Mouse (Mus musculus): ENCODE measurements around the gene Lrr1. TPM values are rescaled to one million over a fixed set of nuclear protein-coding genes. Genes with fewer than 3 reads are reported as not detected.
"Not testable (repeated sequence)": the region's sequence is repeated elsewhere in the genome, so short reads cannot be mapped to it uniquely, and the experiment has no call there.

Lrr1 gene
- total and polyA plus RNA-seq, 3 experiments: 9.2 to 35.0 (median 23.8) TPM

- peak; percentile 99 for DNase-seq (ENCODE audit: extremely low read depth)
- TF ChIP-seq UBTF (IDR thresholded peaks at IDR 0.05; ENCODE audit: low read depth, low read length) (peak; percentile 38; the same call in 1 of the 2 replicates), KAT2A (IDR thresholded peaks at IDR 0.05; ENCODE audit: insufficient replicate concordance, low read length) (peak; percentile 85), MAFK (IDR thresholded peaks at IDR 0.05; ENCODE audit: insufficient replicate concordance, low read length) (peak; percentile 86), ZMIZ1 (IDR thresholded peaks at IDR 0.05; ENCODE audit: low read depth, low read length) (peak; percentile 89), HCFC1 (IDR thresholded peaks at IDR 0.05; ENCODE audit: low read depth, low read length) (peak; percentile 83), NELFE (IDR thresholded peaks at IDR 0.05; ENCODE audit: low read depth, low read length) (peak; percentile 98), JUND (conservative IDR thresholded peaks at IDR 0.05; ENCODE audit: low read depth, low read length) (0 out of 2 replicates have a peak, but pooled peaks have one; percentile 8), TBP (conservative IDR thresholded peaks at IDR 0.05; ENCODE audit: low read depth, low read length) (peak; percentile 96), ELF1 (IDR thresholded peaks at IDR 0.05; ENCODE audit: low read depth, low read length) (peak; percentile 91), NRF1 (IDR thresholded peaks at IDR 0.05; ENCODE audit: low read depth, low read length) (peak; percentile 83), TCF12 (IDR thresholded peaks at IDR 0.05; ENCODE audit: low read depth, low read length) (peak; percentile 93), POLR2AphosphoS2 (IDR thresholded peaks at IDR 0.05; ENCODE audit: low read depth, low read length) (peak; percentile 83; the same call in 1 of the 2 replicates), SIN3A (IDR thresholded peaks at IDR 0.05; ENCODE audit: low read length) (peak; percentile 62), MYC (IDR thresholded peaks at IDR 0.05; ENCODE audit: low read depth, low read length) (peak; percentile 92), POLR2A (IDR thresholded peaks at IDR 0.05; ENCODE audit: low read depth, low read length) (peak; percentile 98), MAX (IDR thresholded peaks at IDR 0.05; ENCODE audit: low read length) (peak; percentile 81), CHD2 (IDR thresholded peaks at IDR 0.05; ENCODE audit: low read length) (0 out of 2 replicates have a peak, but pooled peaks have one; percentile 28), BHLHE40 (IDR thresholded peaks at IDR 0.05; ENCODE audit: low read depth, low read length) (peak; percentile 25; the same call in 1 of the 2 replicates), MEF2A (IDR thresholded peaks at IDR 0.05; ENCODE audit: borderline replicate concordance, low read depth, low read length) (0 out of 2 replicates have a peak, but pooled peaks have one; percentile 49)
- H3K4me1 ChIP-seq (ENCODE audit: control insufficient read depth in 1 of 2, insufficient read depth in 2 of 2); H3K27me3 ChIP-seq (replicated peaks); dilution Hi-C loops (cut with MboI; ENCODE audit: extremely low pct_ligation_motif_present, extremely low pct_unique_long_range_greater_than_20kb, low sequenced_read_pairs); in situ Hi-C loops (cut with MboI; ENCODE audit: low pct_ligation_motif_present, low pct_unique_long_range_greater_than_20kb, low sequenced_read_pairs); H3K9me3 ChIP-seq (replicated peaks; ENCODE audit: low read length): not testable (repeated sequence)
- H3K9ac ChIP-seq (ENCODE audit: insufficient read depth, low read depth): peak within 1 kb of the TSS; percentile 84
- peak within 1 kb of the TSS; percentile 99 for H3K4me2 ChIP-seq (ENCODE audit: insufficient read depth, low read depth, poor library complexity, severe bottlenecking)
- H3K4me3 ChIP-seq (replicated peaks in 1 of 3; ENCODE audit: low read depth in 2 of 3, low read length in 2 of 3, poor library complexity in 1 of 3): peak within 1 kb of the TSS; percentile 87 to 99 (median 95)
- peak within 1 kb of the TSS; percentile 88 for H3K27ac ChIP-seq (ENCODE audit: insufficient read depth, low read depth)
- H3K36me3 ChIP-seq (replicated peaks in 1 of 2; ENCODE audit: control insufficient read depth in 1 of 2, insufficient read depth in 1 of 2, low read length in 1 of 2): peaks cover 19 to 27% of the 10 kb centered on the region in 2 experiments
- peaks cover 16% of the 10 kb centered on the region for H3K79me2 ChIP-seq (replicated peaks; ENCODE audit: control insufficient read depth, extremely low read depth, insufficient read depth, poor library complexity, severe bottlenecking)
These were observed 9.6 kb upstream of the Lrr1 start, which contains the start of gene Rps29 for GRCm38 (mm10) chr12:69158765-69159577. Gene Rps29, minus strand, starts transcription at chr12:69159186.

GRCm38 (mm10) chr12:69159578-69159940, 9.1 kb upstream of the Lrr1 start:
- DNase-seq (ENCODE audit: extremely low read depth): peak; percentile 84
- peak overlapping the region in 2 of 3 experiments; percentile 28 to 31 for H3K4me3 ChIP-seq (replicated peaks in 1 of 3; ENCODE audit: low read depth in 2 of 3, low read length in 2 of 3, poor library complexity in 1 of 3)
- no peaks in the 10 kb centered on the region for H3K27me3 ChIP-seq (replicated peaks)
- peak overlapping the region; percentile 50; the same call in 1 of the 2 replicates for H3K4me2 ChIP-seq (ENCODE audit: insufficient read depth, low read depth, poor library complexity, severe bottlenecking)
- dilution Hi-C loops (cut with MboI; ENCODE audit: extremely low pct_ligation_motif_present, extremely low pct_unique_long_range_greater_than_20kb, low sequenced_read_pairs) (no loop called here), in situ Hi-C loops (cut with MboI; ENCODE audit: low pct_ligation_motif_present, low pct_unique_long_range_greater_than_20kb, low sequenced_read_pairs) (no loop called here)
- peaks cover 16% of the 10 kb centered on the region for H3K79me2 ChIP-seq (replicated peaks; ENCODE audit: control insufficient read depth, extremely low read depth, insufficient read depth, poor library complexity, severe bottlenecking)
- no peaks in the 10 kb centered on the region for H3K9me3 ChIP-seq (replicated peaks; ENCODE audit: low read length)
- peaks cover 19 to 27% of the 10 kb centered on the region in 2 experiments for H3K36me3 ChIP-seq (replicated peaks in 1 of 2; ENCODE audit: control insufficient read depth in 1 of 2, insufficient read depth in 1 of 2, low read length in 1 of 2)
- no peak overlapping the region for H3K9ac ChIP-seq (ENCODE audit: insufficient read depth, low read depth)
- no peak overlapping the region for H3K27ac ChIP-seq (ENCODE audit: insufficient read depth, low read depth)
- H3K4me1 ChIP-seq (ENCODE audit: control insufficient read depth in 1 of 2, insufficient read depth in 2 of 2): peaks cover 4 to 8% of the 10 kb centered on the region in 2 experiments; a peak in 3 of 4 replicates
- TF ChIP-seq HCFC1 (IDR thresholded peaks at IDR 0.05; ENCODE audit: low read depth, low read length) (no peak), NELFE (IDR thresholded peaks at IDR 0.05; ENCODE audit: low read depth, low read length) (peak; percentile 34; the same call in 1 of the 2 replicates), RCOR1 (conservative IDR thresholded peaks at IDR 0.05; ENCODE audit: low read depth, low read length) (no peak), JUN (IDR thresholded peaks at IDR 0.05; ENCODE audit: insufficient read depth, low read depth, low read length) (no peak), RAD21 (IDR thresholded peaks at IDR 0.05; ENCODE audit: low read depth, low read length) (no peak), CHD1 (IDR thresholded peaks at IDR 0.05; ENCODE audit: low read depth, low read length) (no peak), TCF12 (IDR thresholded peaks at IDR 0.05; ENCODE audit: low read depth, low read length) (no peak), MEF2A (IDR thresholded peaks at IDR 0.05; ENCODE audit: borderline replicate concordance, low read depth, low read length) (no peak), PAX5 (IDR thresholded peaks at IDR 0.05; ENCODE audit: low read length) (no peak), POLR2AphosphoS2 (IDR thresholded peaks at IDR 0.05; ENCODE audit: low read depth, low read length) (no peak), MYC (IDR thresholded peaks at IDR 0.05; ENCODE audit: low read depth, low read length) (no peak), MXI1 (IDR thresholded peaks at IDR 0.05; ENCODE audit: low read depth, low read length) (no peak), ZMIZ1 (IDR thresholded peaks at IDR 0.05; ENCODE audit: low read depth, low read length) (no peak), MAZ (IDR thresholded peaks at IDR 0.05; ENCODE audit: low read depth, low read length) (no peak), IRF4 (IDR thresholded peaks at IDR 0.05; ENCODE audit: low read depth, low read length) (0 out of 2 replicates have a peak, but pooled peaks have one; percentile 7), UBTF (IDR thresholded peaks at IDR 0.05; ENCODE audit: low read depth, low read length) (no peak), MAX (IDR thresholded peaks at IDR 0.05; ENCODE audit: low read length) (no peak), GABPA (IDR thresholded peaks at IDR 0.05; ENCODE audit: insufficient replicate concordance, low read depth, low read length) (no peak), NRF1 (IDR thresholded peaks at IDR 0.05; ENCODE audit: low read depth, low read length) (no peak)

Measured in CH12.LX (cell line).